Mouse (Mus musculus): ENCODE measurements around the gene Samd14. TPM values are rescaled to one million over a fixed set of nuclear protein-coding genes. Genes with fewer than 3 reads are reported as not detected.

The Samd14 gene
- polyA plus RNA-seq, 1 experiment from 2014 or later: 89.2 TPM

- H3K4me1 ChIP-seq: peaks cover 24% of the 10 kb centered on the region
- 88% methylated on average over 6 of the region's 6 CpGs for WGBS
- H3K9ac ChIP-seq: no peak overlapping the region
- H3K9me3 ChIP-seq (replicated peaks): no peaks in the 10 kb centered on the region
- no peak overlapping the region for H3K4me3 ChIP-seq
- H3K27me3 ChIP-seq: no peaks in the 10 kb centered on the region
- H3K27ac ChIP-seq: no peak overlapping the region
- H3K4me2 ChIP-seq: no peak overlapping the region
- H3K36me3 ChIP-seq (ENCODE audit: poor library complexity, severe bottlenecking): peaks cover 49% of the 10 kb centered on the region
- no peak for ATAC-seq
Measured at GRCm38 (mm10) chr11:95026849-95027248, 17.2 kb downstream of the Samd14 start.

- H3K27me3 ChIP-seq: no peaks in the 10 kb centered on the region
- 35% methylated on average over 13 of the region's 13 CpGs for WGBS
- no peak overlapping the region for H3K4me2 ChIP-seq
- H3K36me3 ChIP-seq (ENCODE audit: poor library complexity, severe bottlenecking): peaks cover 38% of the 10 kb centered on the region
- H3K4me1 ChIP-seq: peaks cover 24% of the 10 kb centered on the region
- peak overlapping the region; percentile 26; the same call in 1 of the 2 replicates for H3K9ac ChIP-seq
- H3K4me3 ChIP-seq: no peak overlapping the region
- peak overlapping the region; percentile 41 for H3K27ac ChIP-seq
- ATAC-seq: 0 out of 2 replicates have a peak, but pooled peaks have one; percentile 31
- H3K9me3 ChIP-seq (replicated peaks): no peaks in the 10 kb centered on the region
Measured at GRCm38 (mm10) chr11:95027850-95028470, 18.3 kb downstream of the Samd14 start.

- Histone ChIP-seq H3K9me3 (replicated peaks) (no peaks in the 10 kb centered on the region), H3K27ac (no peak overlapping the region), H3K36me3 (ENCODE audit: poor library complexity, severe bottlenecking) (0 out of 2 replicates have a peak, but pooled peaks cover 14% of the 10 kb centered on the region), H3K4me3 (no peak overlapping the region), H3K9ac (no peak overlapping the region), H3K27me3 (no peaks in the 10 kb centered on the region), H3K4me1 (peaks cover 12% of the 10 kb centered on the region), H3K4me2 (no peak overlapping the region)
- no peak for ATAC-seq
- 30% methylated on average over 6 of the region's 6 CpGs for WGBS
Measured at GRCm38 (mm10) chr11:95032945-95033344, 23.3 kb downstream of the Samd14 start.

- no peak overlapping the region for H3K9ac ChIP-seq
- H3K27me3 ChIP-seq: no peaks in the 10 kb centered on the region
- H3K4me1 ChIP-seq: peaks cover 5% of the 10 kb centered on the region
- H3K36me3 ChIP-seq (ENCODE audit: poor library complexity, severe bottlenecking): 0 out of 2 replicates have a peak, but pooled peaks cover 14% of the 10 kb centered on the region
- no peak overlapping the region for H3K27ac ChIP-seq
- 83% methylated on average over 14 of the region's 14 CpGs for WGBS
- no peak overlapping the region for H3K4me2 ChIP-seq
- H3K4me3 ChIP-seq: no peak overlapping the region
- H3K9me3 ChIP-seq (replicated peaks): no peaks in the 10 kb centered on the region
- no peak for ATAC-seq
Measured at GRCm38 (mm10) chr11:95033617-95034016, 23.9 kb downstream of the Samd14 start.

- Histone ChIP-seq H3K4me2 (no peak overlapping the region), H3K9me3 (replicated peaks) (no peaks in the 10 kb centered on the region), H3K36me3 (ENCODE audit: poor library complexity, severe bottlenecking) (0 out of 2 replicates have a peak, but pooled peaks cover 13% of the 10 kb centered on the region), H3K9ac (no peak overlapping the region), H3K4me3 (no peak overlapping the region), H3K4me1 (peaks cover 5% of the 10 kb centered on the region), H3K27ac (no peak overlapping the region), H3K27me3 (no peaks in the 10 kb centered on the region)
- WGBS: 62% methylated on average over 10 of the region's 10 CpGs
- no peak for ATAC-seq
Measured at GRCm38 (mm10) chr11:95034902-95035301, 25.2 kb downstream of the Samd14 start.

GRCm38 (mm10) chr11:95036521-95036920 lies 26.8 kb downstream of the Samd14 start:
- ATAC-seq: no peak
- 90% methylated on average over 5 of the region's 5 CpGs for WGBS
- Histone ChIP-seq H3K36me3 (ENCODE audit: poor library complexity, severe bottlenecking) (0 out of 2 replicates have a peak, but pooled peaks cover 13% of the 10 kb centered on the region), H3K27me3 (no peaks in the 10 kb centered on the region), H3K27ac (no peak overlapping the region), H3K4me3 (no peak overlapping the region), H3K9me3 (replicated peaks) (no peaks in the 10 kb centered on the region), H3K4me2 (no peak overlapping the region), H3K9ac (0 out of 2 replicates have a peak overlapping the region, but pooled peaks have one; percentile 5), H3K4me1 (peaks cover 15% of the 10 kb centered on the region)

- WGBS: 45% methylated on average over 6 of the region's 6 CpGs
- no peak for ATAC-seq
- H3K27ac ChIP-seq: peak overlapping the region; percentile 40; the same call in 1 of the 2 replicates
Measured at GRCm38 (mm10) chr11:95037306-95037705, 27.6 kb downstream of the Samd14 start.

GRCm38 (mm10) chr11:95038156-95038817 lies 28.6 kb downstream of the Samd14 start:
- Histone ChIP-seq H3K4me1 (peaks cover 21% of the 10 kb centered on the region), H3K4me3 (no peak overlapping the region), H3K9me3 (replicated peaks) (no peaks in the 10 kb centered on the region), H3K27ac (no peak overlapping the region), H3K36me3 (ENCODE audit: poor library complexity, severe bottlenecking) (0 out of 2 replicates have a peak, but pooled peaks cover 13% of the 10 kb centered on the region), H3K27me3 (no peaks in the 10 kb centered on the region), H3K9ac (no peak overlapping the region), H3K4me2 (no peak overlapping the region)
- 64% methylated on average over 14 of the region's 14 CpGs for WGBS
- no peak for ATAC-seq

More at GRCm38 (mm10) chr11:95037306-95037705, 27.6 kb downstream of the Samd14 start:
- Histone ChIP-seq H3K4me1 (peaks cover 21% of the 10 kb centered on the region), H3K27me3 (no peaks in the 10 kb centered on the region), H3K9ac (no peak overlapping the region), H3K9me3 (replicated peaks) (no peaks in the 10 kb centered on the region), H3K4me2 (no peak overlapping the region), H3K4me3 (no peak overlapping the region), H3K36me3 (ENCODE audit: poor library complexity, severe bottlenecking) (0 out of 2 replicates have a peak, but pooled peaks cover 13% of the 10 kb centered on the region)

GRCm38 (mm10) chr11:95038818-95039655 lies 29.4 kb downstream of the Samd14 start:
- peaks cover 21% of the 10 kb centered on the region for H3K4me1 ChIP-seq
- WGBS: 84% methylated on average over 13 of the region's 13 CpGs
- no peaks in the 10 kb centered on the region for H3K9me3 ChIP-seq (replicated peaks)
- no peak overlapping the region for H3K4me3 ChIP-seq
- no peaks in the 10 kb centered on the region for H3K27me3 ChIP-seq
- H3K27ac ChIP-seq: no peak overlapping the region
- no peak overlapping the region for H3K9ac ChIP-seq
- H3K4me2 ChIP-seq: no peak overlapping the region
- ATAC-seq: no peak
- H3K36me3 ChIP-seq (ENCODE audit: poor library complexity, severe bottlenecking): 0 out of 2 replicates have a peak, but pooled peaks cover 13% of the 10 kb centered on the region

GRCm38 (mm10) chr11:95039766-95040165 lies 30.1 kb downstream of the Samd14 start:
- no peak for ATAC-seq
- Histone ChIP-seq H3K27ac (no peak overlapping the region), H3K4me2 (peak overlapping the region; percentile 83), H3K4me3 (no peak overlapping the region), H3K9me3 (replicated peaks) (no peaks in the 10 kb centered on the region), H3K4me1 (peaks cover 21% of the 10 kb centered on the region), H3K27me3 (no peaks in the 10 kb centered on the region), H3K9ac (peak overlapping the region; percentile 68; the same call in 1 of the 2 replicates), H3K36me3 (ENCODE audit: poor library complexity, severe bottlenecking) (0 out of 2 replicates have a peak, but pooled peaks cover 13% of the 10 kb centered on the region)
- 85% methylated on average over 4 of the region's 4 CpGs for WGBS

- H3K4me1 ChIP-seq: peaks cover 21% of the 10 kb centered on the region
- H3K4me3 ChIP-seq: peak overlapping the region; percentile 68
- peak overlapping the region; percentile 83 for H3K4me2 ChIP-seq
- 0 out of 2 replicates have a peak, but pooled peaks have one; percentile 11 for ATAC-seq
- no peaks in the 10 kb centered on the region for H3K9me3 ChIP-seq (replicated peaks)
- 0 out of 2 replicates have a peak, but pooled peaks cover 13% of the 10 kb centered on the region for H3K36me3 ChIP-seq (ENCODE audit: poor library complexity, severe bottlenecking)
- 0 out of 2 replicates have a peak, but pooled peaks cover 3% of the 10 kb centered on the region for H3K27me3 ChIP-seq
- 1% methylated on average over 20 of the region's 20 CpGs for WGBS
- peak overlapping the region; percentile 33; the same call in 1 of the 2 replicates for H3K27ac ChIP-seq
- peak overlapping the region; percentile 68 for H3K9ac ChIP-seq
Measured at GRCm38 (mm10) chr11:95040491-95041138, 30.9 kb downstream of the Samd14 start.
